Mouse (Mus musculus) embryonic facial prominence, embryonic 12.5 days (tissue): ENCODE measurements around the gene Col3a1. TPM values are rescaled to one million over a fixed set of nuclear protein-coding genes. Genes with fewer than 3 reads are reported as not detected.

Experiments
- microRNA-seq: library from miRNA; unstranded; fragments of <30 nt; microRNA quantifications from one replicate; pipeline ENCODE4, GENCODE M21; 2017
- polyA plus RNA-seq: library from polyadenylated mRNA; unstranded; fragments of >200 nt; fragmentation: Nextera tagmentation; extraction: Ambion mirVana; gene quantifications from 2 replicates; pipeline ENCODE4 v1.2.1, GENCODE M21; 2016

The Col3a1 gene
- polyA plus RNA-seq, 1 experiment from 2014 or later = 1,192 TPM

Small RNA genes lying within 50 kb of the gene (microRNA-seq; reads per million reads assigned to microRNA genes)
- gene Gm47302 = 1.1 reads per million

Other genes starting within 250 kb of the Col3a1 start
- gene Col5a2, start 191.7 kb downstream of the Col3a1 start, polyA plus RNA-seq = 85.6 and 90.8 TPM in 2 replicates